In the genomic region with DNA sequence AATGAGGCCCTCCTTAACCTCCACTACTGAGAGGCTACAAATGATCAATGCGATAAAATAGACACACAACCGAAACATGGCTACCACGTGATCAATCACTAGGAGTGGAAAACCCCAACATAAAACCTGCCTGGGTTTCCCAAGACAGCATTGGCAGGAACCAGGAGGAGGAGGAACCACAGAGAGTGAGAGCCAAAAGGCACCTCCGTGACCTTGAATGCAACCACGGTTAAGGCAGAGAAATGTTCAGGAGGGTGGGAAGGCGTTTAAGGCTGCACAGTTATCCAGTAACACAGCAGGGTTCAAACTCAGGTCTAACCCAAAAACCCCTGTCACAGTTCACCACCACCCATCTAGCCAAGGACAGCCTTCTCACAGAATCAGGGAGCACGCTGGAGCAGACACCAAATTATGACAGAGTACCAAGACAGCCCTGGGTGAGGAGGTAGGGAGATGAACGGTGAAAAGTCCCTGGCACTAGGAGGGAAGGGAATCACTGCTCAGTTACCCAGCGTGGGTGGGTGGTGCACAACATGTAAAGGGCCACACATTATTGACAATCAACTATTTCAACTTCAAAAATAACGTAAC, we compare ENCODE assay signal across 22 mouse cellular contexts. TPM values are rescaled to one million over a fixed set of nuclear protein-coding genes. Genes with fewer than 3 reads are reported as not detected.
DNase-seq lines count a peak whose midpoint lies in the region; ATAC-seq lines count a peak whose summit lies in the region.
"Had no signal": no experiment of that assay in that cellular context is flagged by ENCODE, and none has a peak within 500 bp of the region (broad histone marks: within the 10 kb centered on the region; RNA-seq: fewer than 3 reads in every experiment).

No protein-coding gene starts in this region.

- 0 out of 2 replicates have a peak overlapping the region, but pooled peaks have one; percentile 30 for H3K9ac ChIP-seq in heart, embryonic 16.5 days (ENCODE audit: low read length)
- H3K9ac ChIP-seq in neural tube, embryonic 15.5 days (replicated peaks), result no peak overlapping the region
- H3K9ac ChIP-seq in forebrain, embryonic 15.5 days (replicated peaks), result no peak overlapping the region
- H3K9ac ChIP-seq: embryonic facial prominence, embryonic 15.5 days; forebrain, postnatal 0 days; liver, postnatal 0 days; midbrain, embryonic 13.5 days; neural tube, embryonic 13.5 days; stomach, embryonic 15.5 days had no signal

- peaks cover 48% of the 10 kb centered on the region for H3K4me1 ChIP-seq in heart, embryonic 16.5 days (ENCODE audit: control insufficient read depth, insufficient read depth, low read length)
- H3K4me1 ChIP-seq in heart, embryonic 10.5 days, result peaks cover 61% of the 10 kb centered on the region
- peaks cover 58% of the 10 kb centered on the region for H3K4me1 ChIP-seq in neural tube, embryonic 15.5 days
- H3K4me1 ChIP-seq in forebrain, embryonic 15.5 days, result peaks cover 36% of the 10 kb centered on the region

- 72% methylated on average over 10 of the region's 10 CpGs for WGBS in heart, embryonic 16.5 days
- WGBS in heart, embryonic 10.5 days, result 83% methylated on average over 10 of the region's 10 CpGs
- WGBS in neural tube, embryonic 15.5 days, result 85% methylated on average over 10 of the region's 10 CpGs
- 89% methylated on average over 10 of the region's 10 CpGs for WGBS in forebrain, embryonic 15.5 days

- H3K4me2 ChIP-seq in heart, embryonic 16.5 days (ENCODE audit: low read depth, low read length), result peak overlapping the region; percentile 95
- 0 out of 2 replicates have a peak overlapping the region, but pooled peaks have one; percentile 13 for H3K4me2 ChIP-seq in neural tube, embryonic 15.5 days
- no peak overlapping the region for H3K4me2 ChIP-seq in forebrain, embryonic 15.5 days (replicated peaks)
- H3K4me2 ChIP-seq: embryonic facial prominence, embryonic 15.5 days; midbrain, embryonic 13.5 days; neural tube, embryonic 13.5 days; stomach, embryonic 15.5 days had no signal

- DNase-seq in cerebellum, adult 8-10 months, result peak; percentile 32
- no peak for DNase-seq in cerebellum, postnatal 14 days
- DNase-seq in heart, embryonic 10.5 days (ENCODE audit: low spot score), result no peak
- DNase-seq in neural tube, embryonic 10.5 days (ENCODE audit: extremely low spot score, low spot score), result no peak
- DNase-seq in gonadal fat pad, adult 2 months (ENCODE audit: low read depth), result peak; percentile 37
- DNase-seq: forebrain, postnatal 0 days; kidney, adult 18-20 months; kidney, postnatal 14 days; liver, postnatal 0 days; lung, postnatal 14 days; right cerebral cortex, postnatal 25 days had no signal

- no peaks in the 10 kb centered on the region for H3K36me3 ChIP-seq in heart, embryonic 16.5 days (ENCODE audit: control insufficient read depth, insufficient read depth)
- H3K36me3 ChIP-seq in heart, embryonic 10.5 days, result no peaks in the 10 kb centered on the region
- H3K36me3 ChIP-seq in neural tube, embryonic 15.5 days, result no peaks in the 10 kb centered on the region
- no peaks in the 10 kb centered on the region for H3K36me3 ChIP-seq in forebrain, embryonic 15.5 days
- H3K36me3 ChIP-seq: embryonic facial prominence, embryonic 15.5 days; hindbrain, embryonic 10.5 days; limb, embryonic 10.5 days; midbrain, embryonic 13.5 days; neural tube, embryonic 13.5 days; stomach, embryonic 15.5 days had no signal

- peaks cover 15% of the 10 kb centered on the region for H3K27me3 ChIP-seq in heart, embryonic 16.5 days (ENCODE audit: control insufficient read depth, insufficient read depth, low read length)
- peaks cover 36% of the 10 kb centered on the region for H3K27me3 ChIP-seq in heart, embryonic 10.5 days (ENCODE audit: insufficient read depth, poor library complexity, severe bottlenecking)
- peaks cover 5% of the 10 kb centered on the region; the same call in 1 of the 2 replicates for H3K27me3 ChIP-seq in neural tube, embryonic 15.5 days (replicated peaks)
- peaks cover 14% of the 10 kb centered on the region for H3K27me3 ChIP-seq in forebrain, embryonic 15.5 days

- ATAC-seq in heart, embryonic 16.5 days (replicated peaks; ENCODE audit: extremely low read depth, insufficient read depth, low FRiP score), result no peak
- ATAC-seq in neural tube, embryonic 15.5 days (ENCODE audit: low FRiP score), result no peak
- no peak for ATAC-seq in forebrain, embryonic 15.5 days (replicated peaks)
- ATAC-seq: forebrain, postnatal 0 days; liver, postnatal 0 days; midbrain, embryonic 13.5 days had no signal

- H3K27ac ChIP-seq in heart, embryonic 16.5 days (ENCODE audit: low read length), result peak overlapping the region; percentile 73
- no peak overlapping the region for H3K27ac ChIP-seq in heart, embryonic 10.5 days
- H3K27ac ChIP-seq in neural tube, embryonic 15.5 days (replicated peaks), result no peak overlapping the region
- no peak overlapping the region for H3K27ac ChIP-seq in forebrain, embryonic 15.5 days (replicated peaks)
- H3K27ac ChIP-seq: embryonic facial prominence, embryonic 15.5 days; hindbrain, embryonic 10.5 days; limb, embryonic 10.5 days; midbrain, embryonic 13.5 days; neural tube, embryonic 13.5 days; stomach, embryonic 15.5 days had no signal

- H3K9me3 ChIP-seq in heart, embryonic 16.5 days (replicated peaks; ENCODE audit: control insufficient read depth, low read length), result no peaks in the 10 kb centered on the region
- no peaks in the 10 kb centered on the region for H3K9me3 ChIP-seq in heart, embryonic 10.5 days
- H3K9me3 ChIP-seq in neural tube, embryonic 15.5 days (replicated peaks), result no peaks in the 10 kb centered on the region
- no peaks in the 10 kb centered on the region for H3K9me3 ChIP-seq in forebrain, embryonic 15.5 days
- H3K9me3 ChIP-seq: embryonic facial prominence, embryonic 15.5 days; hindbrain, embryonic 10.5 days; limb, embryonic 10.5 days; midbrain, embryonic 13.5 days; neural tube, embryonic 13.5 days; stomach, embryonic 15.5 days had no signal

- no peak overlapping the region for H3K4me3 ChIP-seq in heart, embryonic 16.5 days (ENCODE audit: low read length)
- no peak overlapping the region for H3K4me3 ChIP-seq in heart, embryonic 10.5 days
- no peak overlapping the region for H3K4me3 ChIP-seq in neural tube, embryonic 15.5 days (replicated peaks)
- H3K4me3 ChIP-seq in forebrain, embryonic 15.5 days, result no peak overlapping the region
- H3K4me3 ChIP-seq: embryonic facial prominence, embryonic 15.5 days; hindbrain, embryonic 10.5 days; limb, embryonic 10.5 days; midbrain, embryonic 13.5 days; neural tube, embryonic 13.5 days; stomach, embryonic 15.5 days had no signal

RNA-seq across cellular contexts. Expression of a gene that starts 4.5 kb away (rescaled TPM):
- 26.7 and 30.0 TPM in 2 replicates for polyA plus RNA-seq in heart, embryonic 16.5 days (2015; fragmentation: Nextera tagmentation; extraction: Ambion mirVana)
- polyA plus RNA-seq in heart, embryonic 10.5 days (2016; fragmentation: Nextera tagmentation; extraction: Ambion mirVana), result 8.0 and 8.1 TPM in 2 replicates
- 23.8 and 28.8 TPM in 2 replicates for polyA plus RNA-seq in neural tube, embryonic 15.5 days (2015; fragmentation: Nextera tagmentation; extraction: Ambion mirVana)
- 37.4 and 52.9 TPM in 2 replicates for polyA plus RNA-seq in gonadal fat pad, adult 2 months (2012; rRNA removed)
- 14.0 and 15.7 TPM in 2 replicates for polyA plus RNA-seq in forebrain, embryonic 15.5 days (2015; fragmentation: Nextera tagmentation; extraction: Ambion mirVana)

RNA-seq across cellular contexts. Expression of a gene that starts 37.5 kb away (rescaled TPM):
- polyA plus RNA-seq in heart, embryonic 16.5 days (2015; fragmentation: Nextera tagmentation; extraction: Ambion mirVana), result 0.64 and 0.96 TPM in 2 replicates
- 0.33 and 0.43 TPM in 2 replicates for polyA plus RNA-seq in heart, embryonic 10.5 days (2016; fragmentation: Nextera tagmentation; extraction: Ambion mirVana)
- 2.7 and 4.4 TPM in 2 replicates for polyA plus RNA-seq in neural tube, embryonic 15.5 days (2015; fragmentation: Nextera tagmentation; extraction: Ambion mirVana)
- polyA plus RNA-seq in gonadal fat pad, adult 2 months (2012; rRNA removed), result 0.13 and 0.36 TPM in 2 replicates
- not detected in 2 replicates for polyA plus RNA-seq in forebrain, embryonic 15.5 days (2015; fragmentation: Nextera tagmentation; extraction: Ambion mirVana)
- polyA plus RNA-seq: liver, adult 2 months; liver, postnatal 0 days; urinary bladder, adult 2 months had no signal

RNA-seq across cellular contexts. Expression of a gene that starts 48.8 kb away (rescaled TPM):
- 1.1 and 1.2 TPM in 2 replicates for polyA plus RNA-seq in heart, embryonic 16.5 days (2015; fragmentation: Nextera tagmentation; extraction: Ambion mirVana)
- polyA plus RNA-seq in heart, embryonic 10.5 days (2016; fragmentation: Nextera tagmentation; extraction: Ambion mirVana), result 0.87 and 1.1 TPM in 2 replicates
- 2.0 and 2.1 TPM in 2 replicates for polyA plus RNA-seq in neural tube, embryonic 15.5 days (2015; fragmentation: Nextera tagmentation; extraction: Ambion mirVana)
- 1.3 and 1.9 TPM in 2 replicates for polyA plus RNA-seq in gonadal fat pad, adult 2 months (2012; rRNA removed)
- polyA plus RNA-seq in forebrain, embryonic 15.5 days (2015; fragmentation: Nextera tagmentation; extraction: Ambion mirVana), result 3.2 and 3.7 TPM in 2 replicates

RNA-seq across cellular contexts. Expression of a gene that starts 59.1 kb away (rescaled TPM):
- 2.0 and 3.3 TPM in 2 replicates for polyA plus RNA-seq in heart, embryonic 16.5 days (2015; fragmentation: Nextera tagmentation; extraction: Ambion mirVana)
- polyA plus RNA-seq in heart, embryonic 10.5 days (2016; fragmentation: Nextera tagmentation; extraction: Ambion mirVana), result 0.86 and 2.3 TPM in 2 replicates
- 7.1 and 9.9 TPM in 2 replicates for polyA plus RNA-seq in neural tube, embryonic 15.5 days (2015; fragmentation: Nextera tagmentation; extraction: Ambion mirVana)
- polyA plus RNA-seq in gonadal fat pad, adult 2 months (2012; rRNA removed), result not detected in 2 replicates
- polyA plus RNA-seq in forebrain, embryonic 15.5 days (2015; fragmentation: Nextera tagmentation; extraction: Ambion mirVana), result 0.22 TPM in 1 of 2 replicates, not detected in the other
- polyA plus RNA-seq: liver, adult 2 months; liver, postnatal 0 days; midbrain, embryonic 13.5 days; urinary bladder, adult 2 months had no signal

Comparison
In these comparisons a context has a peak if more than half of its experiments do, and no peak if none do; other contexts are left out.
1. DNase-seq: peak in cerebellum, adult 8-10 months (single experiment) and gonadal fat pad, adult 2 months (single experiment); none in cerebellum, postnatal 14 days (0 of 2), heart, embryonic 10.5 days (single experiment) and neural tube, embryonic 10.5 days (single experiment).